Mouse (Mus musculus): ENCODE results near the gene Akap2. TPM values are rescaled to one million over a fixed set of nuclear protein-coding genes. Genes with fewer than 3 reads are reported as not detected.

Akap2 gene
- total RNA-seq (2023): 10 to 100 TPM; 25.2 to 27.7 TPM

GRCm38 (mm10) chr4:57717354-57717753, at the start of gene Akap2:
TSS of gene Akap2 (plus strand) at chr4:57717657.

DNA sequence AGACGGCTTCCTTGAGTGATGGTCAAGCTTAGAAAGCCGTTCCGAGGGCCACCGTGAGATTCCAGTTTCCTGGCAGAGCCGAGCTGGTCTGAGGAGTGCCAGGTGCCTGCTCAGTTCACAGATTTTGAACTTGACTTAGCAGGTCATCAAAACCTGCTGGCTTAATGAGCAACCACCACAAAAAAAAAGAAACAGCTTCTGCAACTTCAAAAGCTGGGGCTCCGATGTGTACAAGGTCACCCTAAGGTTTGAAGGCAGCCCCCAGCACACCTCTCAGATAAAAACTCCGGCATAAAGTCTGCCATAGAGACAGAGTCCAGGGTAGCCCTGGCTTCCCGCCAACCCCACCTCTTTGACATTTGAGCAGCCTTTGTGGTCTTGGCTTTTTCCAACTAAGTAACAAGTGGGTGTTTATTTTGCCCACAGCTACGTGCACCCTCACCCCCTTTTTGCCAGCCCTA, 198.8 kb downstream of the Akap2 start, which contains the start of gene D630039A03Rik:
Gene D630039A03Rik (minus strand): TSS at position 97 of the 461 bp plus-strand sequence.

Other genes starting within 250 kb of the Akap2 start
- 1 to 10 TPM; 3.4 to 3.6 TPM for gene Pakap, start 149.5 kb upstream of the Akap2 start, total RNA-seq (2023)
- gene D630039A03Rik, start 198.6 kb downstream of the Akap2 start, total RNA-seq (2023): 1 to 10 TPM; 2.4 to 3.6 TPM
- gene Txn1, start 238.8 kb downstream of the Akap2 start, total RNA-seq (2023): 10 to 100 TPM; 59.8 to 67.5 TPM

All from T-cell, adult 66 days (primary cell).